ENCODE assay signal across 23 mouse cellular contexts in genomic region chr17:44649056-44649455, GRCm38 (mm10).
DNase-seq lines count a peak whose midpoint lies in the region; ATAC-seq and TF ChIP-seq lines count a peak whose summit lies in the region.
"Had no signal": no experiment of that assay in that cellular context is flagged by ENCODE, and none has a peak within 500 bp of the region (broad histone marks: within the 10 kb centered on the region; RNA-seq: fewer than 3 reads in every experiment).

No protein-coding gene starts in this region.

- POLR2A ChIA-PET in Patski (lab: Charles Lee) = interaction anchor here (0.6 to 1.4 kb wide), 2 partner anchors 61 to 100 kb away, joined by 3 to 7 read pairs; no protein-coding TSS in a partner anchor

- in situ Hi-C loops in Patski (cut with MboI; ENCODE audit: low pct_unique_long_range_greater_than_20kb) = no loop called here

- no peak overlapping the region for H3K4me3 ChIP-seq in hindbrain, postnatal 0 days (ENCODE audit: low read length)
- H3K4me3 ChIP-seq in hindbrain, embryonic 12.5 days = no peak overlapping the region
- no peak overlapping the region for H3K4me3 ChIP-seq in lung, embryonic 16.5 days (ENCODE audit: low read length)
- H3K4me3 ChIP-seq in lung, adult 2 months (replicated peaks; ENCODE audit: extremely low read depth, low read depth, low read length) = no peak overlapping the region
- no peak overlapping the region for H3K4me3 ChIP-seq in stomach, embryonic 15.5 days (replicated peaks)
- no peak overlapping the region for H3K4me3 ChIP-seq in intestine, embryonic 15.5 days (replicated peaks)
- H3K4me3 ChIP-seq: forebrain, embryonic 15.5 days; heart, adult 2 months; heart, embryonic 15.5 days; liver, embryonic 12.5 days; midbrain, embryonic 13.5 days; neural tube, embryonic 15.5 days had no signal

- 13% methylated on average over 8 of the region's 8 CpGs for WGBS in hindbrain, postnatal 0 days
- 21% methylated on average over 8 of the region's 8 CpGs for WGBS in hindbrain, embryonic 12.5 days
- WGBS in lung, embryonic 16.5 days = 22% methylated on average over 8 of the region's 8 CpGs
- WGBS in lung, adult 2 months = 20% methylated on average over 8 of the region's 8 CpGs
- 37% methylated on average over 8 of the region's 8 CpGs for WGBS in stomach, embryonic 15.5 days
- WGBS in intestine, embryonic 15.5 days = 32% methylated on average over 8 of the region's 8 CpGs

- H3K4me2 ChIP-seq in hindbrain, postnatal 0 days (ENCODE audit: low read depth, low read length) = no peak overlapping the region
- H3K4me2 ChIP-seq in hindbrain, embryonic 12.5 days (replicated peaks) = no peak overlapping the region
- no peak overlapping the region for H3K4me2 ChIP-seq in lung, embryonic 16.5 days (ENCODE audit: low read depth, low read length)
- no peak overlapping the region for H3K4me2 ChIP-seq in stomach, embryonic 15.5 days
- H3K4me2 ChIP-seq in intestine, embryonic 15.5 days (replicated peaks) = no peak overlapping the region
- H3K4me2 ChIP-seq: forebrain, embryonic 15.5 days; heart, embryonic 15.5 days; liver, embryonic 12.5 days; midbrain, embryonic 13.5 days; neural tube, embryonic 15.5 days had no signal

- H3K27me3 ChIP-seq in hindbrain, postnatal 0 days (ENCODE audit: insufficient read depth, low read length) = no peaks in the 10 kb centered on the region
- 0 out of 2 replicates have a peak, but pooled peaks cover 5% of the 10 kb centered on the region for H3K27me3 ChIP-seq in hindbrain, embryonic 12.5 days
- H3K27me3 ChIP-seq in lung, embryonic 16.5 days (ENCODE audit: control insufficient read depth, insufficient read depth, low read depth, low read length) = no peaks in the 10 kb centered on the region
- H3K27me3 ChIP-seq in Patski = no peaks in the 10 kb centered on the region
- H3K27me3 ChIP-seq in stomach, embryonic 15.5 days (replicated peaks) = no peaks in the 10 kb centered on the region
- H3K27me3 ChIP-seq in intestine, embryonic 15.5 days (replicated peaks) = no peaks in the 10 kb centered on the region
- H3K27me3 ChIP-seq: forebrain, embryonic 15.5 days; liver, embryonic 12.5 days; midbrain, embryonic 13.5 days; neural tube, embryonic 15.5 days had no signal

- no peak for DNase-seq in hindbrain, postnatal 0 days (ENCODE audit: low spot score)
- DNase-seq in lung, adult 2 months = no peak
- peak; percentile 37 for DNase-seq in Patski (ENCODE audit: low read depth, low spot score)
- no peak for DNase-seq in c-Kit-positive CD71-positive TER-119-positive erythroid progenitor cells, embryonic 14.5 days (ENCODE audit: low spot score)
- DNase-seq: adrenal gland, postnatal 36 days; B cell, adult 2 months; cerebellum, adult 2 months; gastrocnemius, postnatal 25 days; heart, adult 2 months; heart, postnatal 4 days; kidney, postnatal 25 days; layer of hippocampus, adult 9-11 months; lung, postnatal 10 days; thymus, postnatal 25 days had no signal

- H3K27ac ChIP-seq in hindbrain, postnatal 0 days = no peak overlapping the region
- no peak overlapping the region for H3K27ac ChIP-seq in hindbrain, embryonic 12.5 days
- H3K27ac ChIP-seq in lung, embryonic 16.5 days (ENCODE audit: low read length) = no peak overlapping the region
- no peak overlapping the region for H3K27ac ChIP-seq in stomach, embryonic 15.5 days
- no peak overlapping the region for H3K27ac ChIP-seq in intestine, embryonic 15.5 days
- H3K27ac ChIP-seq: forebrain, embryonic 15.5 days; heart, adult 2 months; heart, embryonic 15.5 days; liver, embryonic 12.5 days; midbrain, embryonic 13.5 days; neural tube, embryonic 15.5 days had no signal

- TF ChIP-seq CTCF in hindbrain, postnatal 0 days (IDR thresholded peaks at IDR 0.05; ENCODE audit: low read depth) = no peak
- no peak for TF ChIP-seq CTCF in lung, adult 2 months (IDR thresholded peaks at IDR 0.05; ENCODE audit: insufficient read depth, low read length)
- no peak for TF ChIP-seq CTCF in Patski (IDR thresholded peaks at IDR 0.05)

- H3K9ac ChIP-seq in hindbrain, postnatal 0 days (replicated peaks; ENCODE audit: low read length) = no peak overlapping the region
- no peak overlapping the region for H3K9ac ChIP-seq in hindbrain, embryonic 12.5 days
- no peak overlapping the region for H3K9ac ChIP-seq in lung, embryonic 16.5 days (ENCODE audit: low read length)
- no peak overlapping the region for H3K9ac ChIP-seq in stomach, embryonic 15.5 days
- H3K9ac ChIP-seq in intestine, embryonic 15.5 days = no peak overlapping the region
- H3K9ac ChIP-seq: forebrain, embryonic 15.5 days; heart, embryonic 15.5 days; liver, embryonic 12.5 days; midbrain, embryonic 13.5 days; neural tube, embryonic 15.5 days had no signal

- CTCF ChIA-PET in Patski (lab: Charles Lee) = no interaction called here

- no peak for TF ChIP-seq POLR2A in lung, adult 2 months (IDR thresholded peaks at IDR 0.05; ENCODE audit: borderline replicate concordance, extremely low read depth, low read depth, low read length)

- no peaks in the 10 kb centered on the region for H3K9me3 ChIP-seq in hindbrain, postnatal 0 days (ENCODE audit: low read length)
- H3K9me3 ChIP-seq in hindbrain, embryonic 12.5 days (replicated peaks) = no peaks in the 10 kb centered on the region
- H3K9me3 ChIP-seq in lung, embryonic 16.5 days (ENCODE audit: control insufficient read depth, low read length) = no peaks in the 10 kb centered on the region
- H3K9me3 ChIP-seq in stomach, embryonic 15.5 days = no peaks in the 10 kb centered on the region
- H3K9me3 ChIP-seq in intestine, embryonic 15.5 days = no peaks in the 10 kb centered on the region
- H3K9me3 ChIP-seq: forebrain, embryonic 15.5 days; heart, embryonic 15.5 days; liver, embryonic 12.5 days; midbrain, embryonic 13.5 days; neural tube, embryonic 15.5 days had no signal

- peaks cover 6% of the 10 kb centered on the region; the same call in 1 of the 2 replicates for H3K4me1 ChIP-seq in hindbrain, postnatal 0 days (ENCODE audit: insufficient read depth, low read length)
- peaks cover 7% of the 10 kb centered on the region for H3K4me1 ChIP-seq in hindbrain, embryonic 12.5 days
- H3K4me1 ChIP-seq in lung, embryonic 16.5 days (replicated peaks; ENCODE audit: control insufficient read depth, insufficient read depth, low read length) = no peaks in the 10 kb centered on the region
- no peaks in the 10 kb centered on the region for H3K4me1 ChIP-seq in lung, adult 2 months (ENCODE audit: control insufficient read depth, insufficient read depth, low read length)
- H3K4me1 ChIP-seq in stomach, embryonic 15.5 days = no peaks in the 10 kb centered on the region
- no peaks in the 10 kb centered on the region for H3K4me1 ChIP-seq in intestine, embryonic 15.5 days (replicated peaks)
- H3K4me1 ChIP-seq: forebrain, embryonic 15.5 days; heart, embryonic 15.5 days; liver, embryonic 12.5 days had no signal

- H3K36me3 ChIP-seq in hindbrain, postnatal 0 days (ENCODE audit: insufficient read depth, low read length) = no peaks in the 10 kb centered on the region
- H3K36me3 ChIP-seq in hindbrain, embryonic 12.5 days = no peaks in the 10 kb centered on the region
- no peaks in the 10 kb centered on the region for H3K36me3 ChIP-seq in lung, embryonic 16.5 days (ENCODE audit: control insufficient read depth, insufficient read depth, low read length)
- H3K36me3 ChIP-seq in stomach, embryonic 15.5 days = no peaks in the 10 kb centered on the region
- H3K36me3 ChIP-seq in intestine, embryonic 15.5 days = no peaks in the 10 kb centered on the region
- H3K36me3 ChIP-seq: forebrain, embryonic 15.5 days; heart, embryonic 15.5 days; liver, embryonic 12.5 days; midbrain, embryonic 13.5 days; neural tube, embryonic 15.5 days had no signal

- ATAC-seq in hindbrain, postnatal 0 days = 0 out of 2 replicates have a peak, but pooled peaks have one; percentile 15
- ATAC-seq in hindbrain, embryonic 12.5 days (ENCODE audit: low FRiP score) = no peak
- peak; percentile 10; the same call in 1 of the 2 replicates for ATAC-seq in lung, embryonic 16.5 days (ENCODE audit: low read depth)
- no peak for ATAC-seq in Patski
- peak; percentile 56 for ATAC-seq in stomach, embryonic 15.5 days (ENCODE audit: insufficient read depth, low FRiP score, low read depth)
- ATAC-seq in intestine, embryonic 15.5 days = no peak
- ATAC-seq: forebrain, embryonic 15.5 days; liver, embryonic 12.5 days; midbrain, embryonic 13.5 days had no signal

Comparison
In these comparisons a context has a peak if more than half of its experiments do, and no peak if none do; other contexts are left out.
1. ATAC-seq: peak in hindbrain, postnatal 0 days (single experiment), lung, embryonic 16.5 days (single experiment) and stomach, embryonic 15.5 days (single experiment); none in hindbrain, embryonic 12.5 days (single experiment), Patski (single experiment) and intestine, embryonic 15.5 days (single experiment).